Mouse (Mus musculus): ENCODE data around the gene Spata46. TPM values are rescaled to one million over a fixed set of nuclear protein-coding genes. Genes with fewer than 3 reads are reported as not detected.

Gene Spata46
- polyA plus RNA-seq, 1 experiment from 2014 or later: 0.21 TPM

DNA sequence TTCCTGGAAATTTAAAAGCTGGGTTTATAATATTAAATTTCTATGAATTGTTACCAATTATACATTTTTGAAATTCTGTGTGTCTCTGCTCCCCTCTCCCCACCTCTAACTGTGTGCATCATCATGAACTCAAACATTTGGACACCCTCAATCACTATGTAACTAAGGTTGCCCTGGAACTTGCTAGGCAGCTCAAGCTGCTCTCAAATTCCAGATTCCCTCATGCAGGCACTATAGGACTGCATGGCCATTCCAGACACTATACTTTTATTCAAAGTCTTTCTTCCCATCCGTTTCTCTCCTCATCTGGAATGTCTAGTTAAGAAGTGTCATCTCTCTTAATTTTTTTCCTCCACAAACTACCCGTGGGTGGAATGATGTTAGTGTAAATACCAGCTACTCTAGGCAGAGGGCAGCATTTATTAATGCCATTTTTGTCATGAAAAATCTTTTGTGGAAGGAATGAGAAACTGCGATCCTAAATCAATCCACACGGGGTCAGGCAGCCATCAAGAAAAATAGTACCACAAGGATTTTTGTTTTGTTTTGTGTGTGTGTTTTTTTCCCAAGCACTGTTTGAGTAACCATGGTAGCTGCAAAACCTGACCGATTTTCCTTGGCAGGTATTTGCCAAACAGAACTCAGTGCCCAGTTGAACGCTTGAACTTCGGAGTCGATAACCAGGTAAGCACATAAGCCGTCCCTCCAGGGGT, 16.2 kb upstream of the Spata46 start:
- H3K4me2 ChIP-seq (replicated peaks; ENCODE audit: low read depth): no peak overlapping the region
- no peaks in the 10 kb centered on the region for H3K4me1 ChIP-seq (replicated peaks; ENCODE audit: control insufficient read depth, insufficient read depth, low read length)
- no peak overlapping the region for H3K4me3 ChIP-seq (ENCODE audit: low read depth, low read length)
- H3K9me3 ChIP-seq (ENCODE audit: control insufficient read depth): no peaks in the 10 kb centered on the region
- H3K36me3 ChIP-seq (ENCODE audit: control insufficient read depth, insufficient read depth): no peaks in the 10 kb centered on the region
- ATAC-seq: 0 out of 2 replicates have a peak, but pooled peaks have one; percentile 33
- no peak overlapping the region for H3K9ac ChIP-seq (ENCODE audit: low read depth, low read length)
- H3K27ac ChIP-seq (ENCODE audit: low read depth, low read length): no peak overlapping the region
- TF ChIP-seq CTCF (IDR thresholded peaks at IDR 0.05; ENCODE audit: low read depth): peak; percentile 90
- no peaks in the 10 kb centered on the region for H3K27me3 ChIP-seq (replicated peaks; ENCODE audit: control insufficient read depth, insufficient read depth, low read length)
- WGBS: 37% methylated on average over 9 of the region's 9 CpGs

- H3K9ac ChIP-seq (ENCODE audit: low read depth, low read length): no peak overlapping the region
- no peaks in the 10 kb centered on the region for H3K27me3 ChIP-seq (replicated peaks; ENCODE audit: control insufficient read depth, insufficient read depth, low read length)
- no peak for TF ChIP-seq CTCF (IDR thresholded peaks at IDR 0.05; ENCODE audit: low read depth)
- WGBS: 90% methylated on average over 5 of the region's 5 CpGs
- no peaks in the 10 kb centered on the region for H3K4me1 ChIP-seq (replicated peaks; ENCODE audit: control insufficient read depth, insufficient read depth, low read length)
- H3K27ac ChIP-seq (ENCODE audit: low read depth, low read length): no peak overlapping the region
- no peaks in the 10 kb centered on the region for H3K36me3 ChIP-seq (ENCODE audit: control insufficient read depth, insufficient read depth)
- no peaks in the 10 kb centered on the region for H3K9me3 ChIP-seq (ENCODE audit: control insufficient read depth)
- ATAC-seq: no peak
- H3K4me2 ChIP-seq (replicated peaks; ENCODE audit: low read depth): no peak overlapping the region
- no peak overlapping the region for H3K4me3 ChIP-seq (ENCODE audit: low read depth, low read length)
These were observed 15.3 kb upstream of the Spata46 start for GRCm38 (mm10) chr1:170293257-170293656.

GRCm38 (mm10) chr1:170294786-170295570, 13.6 kb upstream of the Spata46 start:
- ATAC-seq: no peak
- no peaks in the 10 kb centered on the region for H3K27me3 ChIP-seq (replicated peaks; ENCODE audit: control insufficient read depth, insufficient read depth, low read length)
- no peak for TF ChIP-seq CTCF (IDR thresholded peaks at IDR 0.05; ENCODE audit: low read depth)

GRCm38 (mm10) chr1:170299496-170299895, 9.1 kb upstream of the Spata46 start:
- 80% methylated on average over 4 of the region's 4 CpGs for WGBS
- no peaks in the 10 kb centered on the region for H3K9me3 ChIP-seq (ENCODE audit: control insufficient read depth)
- no peaks in the 10 kb centered on the region for H3K4me1 ChIP-seq (replicated peaks; ENCODE audit: control insufficient read depth, insufficient read depth, low read length)
- ATAC-seq: no peak
- no peaks in the 10 kb centered on the region for H3K27me3 ChIP-seq (replicated peaks; ENCODE audit: control insufficient read depth, insufficient read depth, low read length)
- TF ChIP-seq CTCF (IDR thresholded peaks at IDR 0.05; ENCODE audit: low read depth): no peak
- H3K4me2 ChIP-seq (replicated peaks; ENCODE audit: low read depth): no peak overlapping the region
- H3K9ac ChIP-seq (ENCODE audit: low read depth, low read length): no peak overlapping the region
- no peak overlapping the region for H3K27ac ChIP-seq (ENCODE audit: low read depth, low read length)
- no peaks in the 10 kb centered on the region for H3K36me3 ChIP-seq (ENCODE audit: control insufficient read depth, insufficient read depth)
- no peak overlapping the region for H3K4me3 ChIP-seq (ENCODE audit: low read depth, low read length)

More at GRCm38 (mm10) chr1:170294786-170295570, 13.6 kb upstream of the Spata46 start:
- H3K4me3 ChIP-seq (ENCODE audit: low read depth, low read length): no peak overlapping the region
- H3K4me1 ChIP-seq (replicated peaks; ENCODE audit: control insufficient read depth, insufficient read depth, low read length): no peaks in the 10 kb centered on the region
- H3K9me3 ChIP-seq (ENCODE audit: control insufficient read depth): no peaks in the 10 kb centered on the region
- H3K9ac ChIP-seq (ENCODE audit: low read depth, low read length): no peak overlapping the region
- 73% methylated on average over 15 of the region's 15 CpGs for WGBS
- H3K27ac ChIP-seq (ENCODE audit: low read depth, low read length): no peak overlapping the region
- H3K4me2 ChIP-seq (replicated peaks; ENCODE audit: low read depth): no peak overlapping the region
- H3K36me3 ChIP-seq (ENCODE audit: control insufficient read depth, insufficient read depth): no peaks in the 10 kb centered on the region

GRCm38 (mm10) chr1:170301686-170302085, 6.9 kb upstream of the Spata46 start:
- H3K27ac ChIP-seq (ENCODE audit: low read depth, low read length): no peak overlapping the region
- no peak for TF ChIP-seq CTCF (IDR thresholded peaks at IDR 0.05; ENCODE audit: low read depth)
- H3K9ac ChIP-seq (ENCODE audit: low read depth, low read length): no peak overlapping the region
- ATAC-seq: no peak
- no peaks in the 10 kb centered on the region for H3K9me3 ChIP-seq (ENCODE audit: control insufficient read depth)
- no peaks in the 10 kb centered on the region for H3K4me1 ChIP-seq (replicated peaks; ENCODE audit: control insufficient read depth, insufficient read depth, low read length)
- H3K4me2 ChIP-seq (replicated peaks; ENCODE audit: low read depth): no peak overlapping the region
- no peak overlapping the region for H3K4me3 ChIP-seq (ENCODE audit: low read depth, low read length)
- no peaks in the 10 kb centered on the region for H3K36me3 ChIP-seq (ENCODE audit: control insufficient read depth, insufficient read depth)
- no peaks in the 10 kb centered on the region for H3K27me3 ChIP-seq (replicated peaks; ENCODE audit: control insufficient read depth, insufficient read depth, low read length)
- WGBS: 92% methylated on average over 9 of the region's 9 CpGs

DNA sequence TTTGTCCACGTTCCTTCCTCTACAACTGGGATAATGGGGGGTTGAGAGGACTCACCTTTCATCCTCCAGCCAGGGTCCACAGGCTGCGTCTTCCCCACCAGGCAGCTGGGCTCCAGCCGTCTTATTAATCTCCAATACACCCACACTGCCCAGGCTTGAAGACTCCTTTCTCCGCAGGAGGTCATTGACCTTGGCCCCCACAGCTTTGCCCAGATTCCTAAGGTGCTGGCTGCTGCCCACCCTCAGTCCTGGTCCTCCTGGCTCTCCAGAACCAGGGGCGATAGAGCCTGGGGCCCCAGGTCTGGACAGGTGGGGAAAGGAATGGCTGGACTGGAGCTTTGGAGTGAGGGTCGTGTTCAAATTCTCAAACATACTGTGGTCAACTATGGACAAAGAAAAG, 6.1 kb upstream of the Spata46 start:
- Histone ChIP-seq H3K4me1 (replicated peaks; ENCODE audit: control insufficient read depth, insufficient read depth, low read length) (no peaks in the 10 kb centered on the region), H3K4me2 (replicated peaks; ENCODE audit: low read depth) (no peak overlapping the region), H3K4me3 (ENCODE audit: low read depth, low read length) (no peak overlapping the region), H3K9me3 (ENCODE audit: control insufficient read depth) (no peaks in the 10 kb centered on the region), H3K9ac (ENCODE audit: low read depth, low read length) (no peak overlapping the region), H3K36me3 (ENCODE audit: control insufficient read depth, insufficient read depth) (no peaks in the 10 kb centered on the region), H3K27ac (ENCODE audit: low read depth, low read length) (no peak overlapping the region), H3K27me3 (replicated peaks; ENCODE audit: control insufficient read depth, insufficient read depth, low read length) (no peaks in the 10 kb centered on the region)
- TF ChIP-seq CTCF (IDR thresholded peaks at IDR 0.05; ENCODE audit: low read depth): no peak
- 82% methylated on average over 6 of the region's 6 CpGs for WGBS
- no peak for ATAC-seq

All from intestine, postnatal 0 days (tissue).